Mouse (Mus musculus) right cerebral cortex, postnatal 14 days (tissue): ENCODE results near the gene Suco.

Experiments
- DNase-seq: peaks from one replicate; pipeline ENCODE4 v3.0.0; 2022

Suco gene

DNA sequence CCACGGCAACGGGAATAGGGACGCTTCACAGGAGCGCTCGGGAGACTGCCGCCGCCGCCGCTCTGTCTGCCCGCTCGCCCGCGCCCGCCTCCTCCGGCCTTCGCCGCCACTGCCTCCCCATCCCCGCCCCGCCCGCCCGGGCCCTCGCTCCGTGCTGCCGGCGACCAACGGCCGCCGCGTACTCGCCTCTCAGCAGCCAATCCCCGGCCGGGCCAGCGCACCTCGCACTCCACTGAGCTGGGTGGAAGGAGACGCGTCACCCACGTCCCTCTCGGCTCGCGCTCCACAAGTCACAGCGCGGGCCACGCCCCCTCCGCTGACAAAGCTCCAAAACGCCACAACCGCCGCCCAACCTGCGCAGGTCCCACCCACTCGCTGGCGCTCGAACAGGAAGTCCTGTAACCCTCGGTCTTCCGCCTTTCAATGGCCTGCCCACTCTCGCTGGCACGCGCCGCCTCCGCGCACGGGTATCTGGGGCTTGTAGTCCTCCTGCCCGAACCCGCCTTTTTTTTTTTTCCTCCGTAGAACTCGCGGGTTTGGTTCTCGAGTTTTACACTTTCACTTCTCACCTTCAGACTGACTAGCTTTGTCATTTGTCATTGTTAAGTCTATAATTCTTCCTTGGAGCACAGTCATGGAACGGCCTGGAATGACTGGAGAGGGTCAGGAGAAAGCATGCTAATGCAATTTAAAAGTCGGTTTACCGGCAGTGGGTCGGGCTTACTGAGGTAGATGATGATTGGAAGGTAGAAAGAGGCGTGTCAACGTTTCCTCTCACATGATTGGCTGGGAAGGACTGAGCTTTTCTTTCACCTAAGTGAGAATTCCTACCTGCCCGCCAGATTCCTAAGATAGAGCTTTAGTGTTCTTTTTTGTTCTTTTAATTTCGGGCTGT lies at the start of gene Suco:
TSS of gene Suco (minus strand) at position 130 of the 895 bp plus-strand sequence.
- peak; percentile 100 for DNase-seq

DNA sequence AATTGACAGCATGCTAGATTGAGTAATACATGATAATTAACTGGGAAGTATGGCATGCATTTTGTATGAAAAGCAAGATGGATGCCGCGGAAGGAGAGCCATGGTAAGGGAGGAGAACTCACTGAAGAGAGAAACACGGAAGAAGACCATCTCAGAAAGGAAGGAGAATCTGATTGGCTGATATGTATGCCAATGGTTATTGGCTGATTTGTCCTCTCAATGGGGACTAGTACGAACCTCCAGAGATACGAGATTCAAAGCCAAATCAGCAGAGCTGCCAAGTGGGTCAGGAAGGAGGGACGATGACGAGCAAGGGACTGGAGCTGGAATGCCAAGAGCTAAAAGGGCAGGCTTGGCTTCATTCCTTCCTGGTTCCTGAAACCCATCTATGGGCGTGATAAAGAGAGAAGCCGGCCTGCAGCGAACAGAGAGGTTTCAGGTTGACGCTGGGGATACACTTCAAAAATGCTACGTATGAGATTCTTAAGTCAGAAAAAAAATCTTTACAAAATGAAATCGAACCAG lies 48.9 kb upstream of the Suco start:
- no peak for DNase-seq

DNA sequence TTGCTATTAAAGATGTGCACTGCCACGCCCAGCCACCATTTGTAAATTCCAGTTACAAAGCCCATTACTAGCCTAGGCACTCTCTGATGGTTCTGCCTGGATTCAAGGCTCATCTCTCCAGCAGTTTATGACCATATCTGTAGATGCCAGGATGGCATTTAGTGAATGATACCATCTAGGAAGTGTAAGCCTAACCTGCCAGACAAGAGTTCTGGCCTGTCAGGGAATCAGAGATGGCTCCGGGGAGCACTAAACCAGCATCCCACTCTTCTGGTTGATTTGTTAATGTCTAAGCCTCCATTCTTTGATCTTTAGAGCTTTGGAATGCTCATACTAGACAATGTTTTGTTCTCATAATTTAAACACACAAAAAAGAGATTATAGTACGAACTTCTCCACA lies 47.8 kb upstream of the Suco start:
- DNase-seq, result no peak

DNA sequence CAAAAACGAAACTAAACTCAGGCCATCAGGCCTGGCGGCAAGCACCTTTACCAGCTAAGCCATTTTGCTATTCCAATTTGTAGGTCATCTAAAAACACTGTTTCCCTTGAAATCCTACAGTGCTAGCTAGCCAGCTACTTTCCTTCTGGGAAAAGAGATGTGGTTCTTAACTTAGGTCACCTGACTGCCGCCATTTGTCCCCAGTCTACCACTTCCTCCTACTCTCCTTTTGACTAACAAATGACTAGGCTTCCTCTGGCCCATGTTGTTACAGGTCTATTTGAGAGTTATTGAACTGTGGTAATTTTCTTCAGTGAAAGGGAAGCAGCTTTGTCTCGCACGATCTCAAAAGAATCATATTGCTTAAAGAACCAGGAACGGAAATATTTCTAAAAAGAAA lies 45.4 kb upstream of the Suco start:
- no peak for DNase-seq

DNA sequence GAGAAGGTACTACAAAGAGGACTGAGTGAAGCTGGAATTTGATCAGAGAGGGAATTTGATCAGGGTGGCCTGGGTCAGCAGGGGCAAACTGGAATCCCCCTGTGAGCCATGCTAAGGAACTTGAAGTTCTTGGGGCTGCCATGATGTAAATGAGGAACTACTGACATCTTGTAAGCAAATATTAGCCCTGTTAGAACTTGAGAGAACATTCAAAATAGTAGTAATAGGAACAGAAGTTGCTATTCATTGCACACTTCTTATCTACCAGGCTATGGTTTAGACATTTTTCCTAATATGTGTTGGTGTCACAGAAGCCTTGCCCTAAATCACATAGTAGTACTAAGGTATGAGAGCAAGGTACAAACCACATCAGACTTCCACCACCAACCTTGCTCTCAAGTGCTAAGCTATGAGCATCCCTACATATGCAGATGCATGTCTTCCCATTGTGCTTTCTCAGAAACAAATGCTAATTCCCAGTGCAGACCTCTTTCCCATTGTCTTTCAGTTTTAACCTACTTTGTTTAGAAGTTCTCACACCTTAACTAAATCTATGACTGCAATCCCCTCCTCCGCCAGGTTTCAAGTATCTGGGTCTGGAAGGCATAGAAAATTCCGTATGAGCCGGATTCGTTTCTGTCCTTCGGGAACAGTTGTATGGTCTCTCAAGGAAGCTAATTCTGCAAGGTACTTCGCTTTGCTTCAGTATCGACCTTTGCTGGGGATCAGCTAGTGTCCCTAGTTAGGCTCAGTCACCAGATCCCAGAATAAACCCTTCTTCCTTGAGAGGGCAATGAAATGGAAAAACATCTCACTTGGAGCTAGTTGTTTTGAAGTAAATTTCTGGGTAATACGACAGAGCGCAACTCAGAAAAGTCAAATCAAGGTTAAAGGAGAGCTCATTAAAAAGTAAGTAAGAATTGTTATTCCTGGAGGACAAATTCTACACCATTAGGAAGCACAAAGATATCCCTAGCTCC lies 44.3 kb upstream of the Suco start:
- no peak for DNase-seq

DNA sequence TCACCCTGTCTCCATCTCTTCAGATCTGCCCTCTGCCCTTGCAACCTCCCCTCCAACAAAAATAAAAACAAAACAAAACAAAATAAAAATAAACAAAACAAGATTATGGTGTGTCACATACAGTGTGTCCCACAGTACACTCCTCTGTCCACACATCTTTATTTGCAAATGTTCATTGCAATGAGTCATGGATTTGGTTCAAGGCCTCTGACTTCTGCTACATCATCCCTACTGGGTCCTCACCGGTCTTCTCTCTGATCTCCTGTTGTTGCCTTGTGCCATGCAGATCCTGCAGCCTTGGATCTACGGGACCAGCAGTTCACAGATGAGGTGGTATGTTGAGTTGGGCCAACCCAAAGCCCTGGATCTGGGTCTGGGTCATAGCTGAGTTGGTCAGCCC lies 43.1 kb upstream of the Suco start:
- no peak for DNase-seq

DNA sequence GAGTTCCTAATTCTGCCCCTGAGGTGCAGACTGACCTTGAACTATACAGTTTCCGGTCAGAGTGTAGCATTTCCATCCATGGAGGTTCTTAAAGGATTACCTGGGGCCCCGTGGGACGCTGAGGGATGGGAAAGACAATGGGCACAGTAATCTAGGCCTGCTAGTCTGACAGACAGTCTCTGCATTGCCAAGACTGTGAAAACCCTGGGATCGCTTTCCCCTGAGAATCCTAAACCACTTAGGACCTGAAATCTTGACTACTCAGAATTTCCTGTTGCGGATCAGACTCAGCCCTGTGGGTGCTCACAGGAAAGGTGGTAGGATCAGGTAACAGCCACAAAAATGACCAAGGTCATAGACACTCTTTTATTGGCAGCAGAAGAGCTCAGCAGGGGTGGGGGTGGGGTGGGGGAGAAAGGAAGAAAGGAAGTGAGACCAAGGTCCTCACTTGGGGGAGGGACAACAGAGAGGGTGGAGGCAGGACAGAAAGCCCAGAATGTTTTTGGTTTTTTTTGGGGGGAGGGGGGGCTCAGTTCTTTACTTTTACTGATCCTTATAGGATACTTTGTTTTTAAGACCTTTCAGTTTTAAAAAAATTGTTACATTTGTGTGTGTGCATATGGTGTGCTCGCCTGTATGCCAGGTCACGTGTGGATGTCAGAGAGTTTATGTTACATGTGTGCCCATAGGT lies 42.3 kb upstream of the Suco start:
- no peak for DNase-seq

DNA sequence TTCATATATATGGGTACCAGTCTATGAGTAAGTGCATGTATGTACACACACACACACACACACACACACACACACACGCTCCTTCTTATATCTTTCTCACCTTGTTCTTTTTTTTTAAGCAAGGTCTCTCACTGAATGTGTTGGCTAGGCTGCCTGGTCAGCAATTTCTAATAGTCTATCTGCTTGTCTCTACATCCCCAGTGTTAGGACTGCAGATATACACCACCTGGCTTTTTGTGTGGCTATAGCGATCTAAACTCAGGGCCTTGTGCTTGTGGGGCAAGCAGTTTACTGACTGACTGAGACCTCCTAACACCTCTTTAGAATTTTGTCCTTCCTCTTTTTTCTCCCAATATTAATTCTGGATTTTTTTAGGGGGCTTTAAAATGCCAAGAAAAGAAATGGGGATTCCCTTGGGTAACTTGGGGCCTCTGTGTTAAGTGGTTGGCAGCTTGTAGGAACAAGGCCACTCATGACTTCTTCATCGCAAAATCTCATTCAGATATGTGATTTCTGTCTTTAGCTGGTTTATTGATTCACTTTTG lies 41.5 kb upstream of the Suco start:
- DNase-seq, result no peak

DNA sequence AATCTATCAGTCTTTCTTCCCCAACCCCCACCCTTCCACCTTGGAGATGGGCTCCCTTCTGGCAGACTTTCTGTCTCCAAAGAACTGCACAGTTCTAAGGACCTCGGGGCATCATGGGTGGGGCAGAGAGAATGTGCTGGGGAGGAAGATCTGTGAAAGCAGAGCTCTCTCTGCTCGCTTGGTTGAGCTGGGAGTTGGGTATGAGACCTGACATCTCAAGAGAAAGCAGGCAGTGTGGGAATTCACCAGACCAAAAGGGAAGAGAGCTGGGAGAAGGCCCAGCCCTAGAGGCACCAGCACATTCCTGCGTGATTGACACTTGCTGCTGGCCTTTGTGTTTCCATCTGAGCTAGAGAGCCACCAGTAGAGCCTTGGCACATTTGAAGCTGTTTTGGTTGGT lies 39.6 kb upstream of the Suco start:
- DNase-seq, result no peak

DNA sequence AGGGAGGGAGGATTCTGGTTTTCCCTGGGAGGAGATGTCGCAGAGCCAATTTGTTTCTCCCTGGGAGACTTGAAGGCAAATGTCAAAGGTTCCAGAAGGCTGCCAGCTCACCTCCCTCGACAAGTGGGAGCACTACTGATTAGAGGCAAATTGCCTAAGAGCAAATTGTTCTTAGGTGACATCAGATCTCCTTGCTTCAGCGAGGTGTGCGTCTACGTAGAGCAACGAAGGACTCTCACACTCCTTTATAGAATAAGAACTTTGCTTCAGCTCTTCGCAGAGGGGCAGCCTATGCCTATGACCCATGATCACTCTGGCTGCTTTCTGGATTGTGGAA lies 37.1 kb upstream of the Suco start:
- no peak for DNase-seq

DNA sequence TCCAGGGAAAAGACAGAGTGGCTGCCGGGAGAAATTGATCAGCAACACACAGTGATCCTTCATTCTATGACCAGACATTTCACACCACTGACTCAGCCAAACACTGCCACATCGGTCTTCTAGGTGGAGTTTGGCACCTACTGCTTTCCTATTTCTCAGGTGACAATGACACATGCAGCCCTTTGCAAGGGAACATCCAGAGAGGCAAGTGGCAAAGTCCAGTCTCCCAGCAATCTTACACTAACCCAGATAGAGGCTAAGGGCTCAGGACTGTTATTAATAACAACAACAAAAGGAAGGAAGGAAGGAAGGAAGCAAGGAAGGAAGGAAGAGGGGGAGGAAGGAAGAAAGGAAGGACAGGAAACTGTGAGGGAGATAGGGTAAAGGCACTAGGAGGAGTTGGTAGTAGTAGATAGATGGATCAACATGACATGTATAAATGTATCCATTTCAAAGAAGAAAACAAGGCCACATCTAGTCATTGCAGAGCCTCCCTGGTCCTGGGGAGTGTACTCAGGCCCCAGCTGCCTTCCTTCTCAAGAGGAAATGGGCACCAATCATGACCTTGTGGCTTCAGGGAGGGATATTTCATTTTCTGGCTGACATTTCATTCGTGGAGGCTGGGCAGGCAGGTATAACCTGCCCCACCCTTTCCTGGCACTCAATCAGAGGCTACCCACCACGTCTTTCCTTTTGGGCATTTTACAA lies 36.6 kb upstream of the Suco start:
- no peak for DNase-seq

DNA sequence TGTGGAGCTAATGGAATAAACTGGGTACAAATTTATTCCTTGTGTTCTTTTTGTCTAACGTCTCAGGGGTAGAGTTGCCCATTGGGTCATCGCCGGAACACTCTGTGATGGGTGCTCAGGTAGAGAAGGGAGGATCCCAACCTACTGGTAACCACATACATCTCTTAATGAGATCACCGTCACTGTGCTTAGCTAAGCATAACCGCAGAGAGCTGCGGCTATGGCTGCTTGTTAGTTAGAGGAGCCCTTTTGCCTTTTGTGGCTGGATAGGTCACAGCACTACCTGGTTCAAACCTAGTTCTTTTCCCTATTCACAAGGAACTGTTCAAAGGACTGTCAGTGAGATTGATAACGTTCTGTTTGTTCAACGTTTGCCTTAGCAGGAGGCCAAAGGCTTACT lies 32.6 kb upstream of the Suco start:
- no peak for DNase-seq

DNA sequence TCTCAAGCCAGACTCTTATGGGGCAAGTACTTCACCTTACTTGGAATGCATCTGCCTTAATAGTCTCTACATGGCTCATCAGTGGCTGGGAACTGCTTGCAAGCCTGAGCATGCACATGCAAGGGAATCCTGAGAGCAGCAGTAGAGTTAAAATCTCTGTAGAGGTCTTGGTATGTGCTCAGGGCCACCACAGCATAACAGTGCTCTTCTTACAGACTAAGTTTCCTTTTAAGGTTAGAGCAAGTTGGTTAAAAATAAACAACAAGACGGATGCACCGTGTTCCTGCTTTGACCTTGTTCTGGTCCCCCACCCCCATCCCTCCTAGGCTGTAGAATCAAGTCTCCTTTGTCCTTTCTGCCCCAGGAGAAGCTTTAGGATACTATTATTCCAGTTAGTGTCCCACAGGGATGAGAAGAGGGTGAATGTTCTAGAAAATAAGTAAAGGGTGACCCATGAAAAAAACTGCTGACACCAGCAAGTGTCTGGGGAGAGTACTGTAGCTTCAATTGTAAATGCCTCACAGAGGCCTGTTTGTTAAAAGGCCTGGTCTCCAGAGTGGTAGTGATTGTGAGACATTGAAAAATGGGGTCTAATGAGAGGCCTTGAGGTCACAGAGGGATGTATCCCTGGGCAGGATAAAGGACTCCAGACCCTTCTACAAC lies 31.4 kb upstream of the Suco start:
- no peak for DNase-seq

DNA sequence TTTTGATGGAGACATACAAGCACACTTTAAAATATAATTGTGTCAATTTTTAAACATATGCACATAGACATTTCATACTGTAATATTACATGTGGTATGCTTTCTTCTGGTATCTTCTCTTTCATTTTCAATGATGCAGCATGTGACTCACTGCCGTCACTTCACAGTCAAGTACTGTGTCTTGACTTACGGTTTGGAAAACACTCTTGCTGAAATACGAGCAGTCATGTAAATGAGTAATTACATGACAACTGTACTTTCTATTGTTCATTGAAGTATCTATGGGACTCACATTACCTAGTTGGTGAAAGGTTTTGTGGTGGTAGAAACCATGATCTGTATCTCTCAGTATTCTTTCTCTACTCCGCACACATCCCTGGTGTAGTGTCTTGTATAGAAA lies 30.6 kb upstream of the Suco start:
- no peak for DNase-seq

DNA sequence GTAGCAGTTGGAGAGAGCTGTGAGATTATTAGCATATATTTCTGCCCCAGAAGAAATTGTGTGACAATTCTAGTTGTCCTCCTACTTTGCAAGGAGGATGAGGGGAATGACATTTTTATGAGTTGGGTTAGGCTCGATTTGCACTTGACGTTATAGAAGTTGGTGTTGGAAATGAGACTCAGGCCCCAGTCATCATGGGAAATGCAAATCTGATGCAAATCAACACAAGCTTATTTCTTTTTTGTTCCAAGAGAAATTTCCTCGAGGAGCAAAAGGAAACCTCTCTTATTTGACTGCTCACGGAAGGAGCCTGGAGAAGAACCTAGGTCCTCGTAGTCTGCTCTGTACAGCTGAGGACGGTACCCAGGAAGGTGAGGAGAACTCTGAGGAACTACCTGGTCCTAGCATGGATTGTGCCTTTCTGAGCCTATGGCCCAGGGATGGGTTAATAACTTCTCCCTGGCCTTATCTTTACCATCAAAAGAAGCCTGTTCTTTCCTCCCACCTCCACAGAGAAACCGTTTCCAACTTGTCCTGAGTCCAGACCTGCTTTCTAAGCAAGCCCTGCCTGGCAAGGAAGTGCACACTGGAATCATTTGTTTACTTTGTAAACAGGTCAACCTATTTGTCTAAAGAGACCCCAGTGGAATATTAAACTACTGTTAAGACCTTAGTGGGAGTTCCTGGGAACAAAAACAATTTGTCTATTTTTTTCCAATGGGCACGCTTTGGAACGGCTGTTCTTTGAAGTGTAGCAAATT lies 26.4 kb upstream of the Suco start:
- DNase-seq, result no peak

DNA sequence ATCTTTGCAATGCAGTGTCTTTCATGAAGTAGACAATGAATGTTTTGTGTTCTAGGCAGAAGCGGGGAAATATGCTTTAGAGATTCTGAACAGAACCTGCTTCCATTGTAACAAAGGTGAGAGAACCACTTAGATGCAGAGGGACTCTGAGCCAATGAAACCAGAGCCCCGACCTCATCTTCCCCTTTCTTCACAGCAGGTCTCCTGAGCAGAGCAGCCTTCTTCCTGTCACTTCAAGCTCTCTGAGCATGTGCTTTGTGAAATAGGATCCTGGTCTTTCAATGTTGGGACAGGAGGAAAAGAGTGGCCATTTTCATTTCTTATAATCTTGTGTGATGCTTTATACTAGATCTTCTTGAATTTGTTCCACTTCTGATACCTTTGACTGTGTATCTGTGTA lies 23.6 kb upstream of the Suco start:
- no peak for DNase-seq

DNA sequence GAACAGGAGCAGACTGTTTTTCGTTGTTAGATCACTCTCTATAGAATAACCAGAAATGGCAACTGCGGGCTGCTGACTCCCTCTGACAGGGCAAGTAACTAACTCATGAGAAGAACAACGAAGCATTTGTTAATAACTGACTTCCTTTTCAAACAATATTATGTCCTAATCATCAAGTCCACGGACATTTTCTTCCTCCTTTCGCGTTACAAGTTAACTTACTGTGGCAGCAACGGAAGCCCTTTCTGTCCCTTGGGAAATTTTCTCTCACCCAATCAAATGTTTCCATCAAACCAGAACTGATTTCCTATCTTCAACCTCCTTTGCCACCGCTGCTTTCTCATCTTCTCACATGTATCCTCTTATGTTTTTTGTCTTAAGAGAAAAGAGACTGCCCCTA lies 20.8 kb upstream of the Suco start:
- no peak for DNase-seq

DNA sequence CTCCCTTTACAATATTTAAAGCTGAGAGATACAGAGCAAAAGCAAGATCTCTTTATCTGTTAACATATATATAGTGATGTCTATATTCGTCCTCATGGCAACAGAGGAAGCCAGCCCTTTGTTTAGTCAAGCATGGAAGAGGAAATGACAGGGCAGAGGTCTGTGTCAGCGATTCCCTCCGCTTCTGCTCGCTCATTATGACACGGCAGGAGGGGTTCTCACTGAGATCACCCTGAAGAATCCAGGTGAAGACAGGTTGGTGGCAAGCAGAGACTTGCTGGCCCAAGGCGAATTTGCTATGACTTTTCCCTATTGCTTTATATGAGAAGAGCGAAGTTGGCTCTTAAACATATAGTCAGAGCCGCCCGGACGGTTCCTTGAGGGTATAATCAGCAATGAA lies 19.6 kb upstream of the Suco start:
- no peak for DNase-seq

DNA sequence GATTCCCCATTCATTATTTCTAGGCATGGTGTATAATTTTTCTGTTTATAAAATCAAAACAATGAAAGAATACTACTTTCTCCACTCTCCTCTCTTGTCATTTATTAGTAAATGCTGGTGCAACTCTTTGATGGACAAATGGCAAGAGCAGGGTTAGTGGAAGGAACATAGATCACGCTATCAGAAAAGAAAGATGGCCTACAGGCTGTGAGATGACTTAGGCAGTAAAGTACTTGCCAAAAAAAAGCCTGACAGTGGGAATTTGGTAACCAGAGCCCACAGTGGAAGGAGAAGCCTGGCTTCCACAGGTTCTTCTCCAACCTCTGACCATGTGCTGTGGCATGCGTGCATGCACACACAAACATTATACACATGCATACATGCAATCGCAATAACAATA lies 18.5 kb upstream of the Suco start:
- no peak for DNase-seq

DNA sequence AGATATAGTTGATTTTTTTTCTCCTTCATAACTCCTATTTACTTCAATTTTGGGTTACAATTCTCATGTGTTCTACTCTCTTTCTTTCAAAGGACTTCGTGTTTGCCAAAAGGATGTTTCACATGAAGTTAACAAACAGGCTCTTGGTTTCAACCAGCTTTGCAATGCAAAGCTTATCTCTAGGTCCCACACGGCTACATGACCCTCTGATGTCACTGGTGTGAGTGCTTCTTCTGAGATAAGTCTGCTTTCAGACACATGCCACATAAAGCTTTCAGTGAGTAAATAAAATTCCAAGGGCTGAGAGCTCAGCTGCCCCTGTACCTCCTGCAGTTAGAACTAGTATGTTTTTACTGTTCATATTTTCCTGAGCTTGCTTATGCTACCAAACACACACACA lies 18.1 kb upstream of the Suco start:
- no peak for DNase-seq

DNA sequence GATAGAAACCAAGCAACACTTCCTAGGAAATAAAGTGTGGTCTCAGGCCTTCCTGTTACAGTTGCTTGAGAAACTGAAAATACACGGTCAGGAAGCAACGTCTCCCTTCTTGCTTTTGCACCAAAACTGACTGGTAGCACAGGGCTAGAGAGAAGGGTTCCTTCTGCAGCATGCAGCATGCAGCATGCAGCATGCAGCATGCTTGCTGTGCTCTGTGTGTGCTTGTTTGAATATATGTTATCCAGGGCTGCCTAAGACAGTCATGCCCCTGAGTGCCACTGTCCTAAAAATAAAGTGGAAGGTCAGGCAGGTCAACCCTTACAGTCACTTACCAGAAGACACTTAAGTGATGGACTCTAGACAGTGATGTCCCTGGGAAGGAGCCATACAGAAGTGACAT lies 17.6 kb upstream of the Suco start:
- DNase-seq, result no peak
